Mouse (Mus musculus) testis, adult 2 months (tissue): Measurements from ENCODE around the gene Myl9.

Experiments used
- CTCF ChIP-seq: fragments of 200-500 bp; IDR thresholded peaks from 2 replicates; pipeline ENCODE4 v1.5.1; 2012; ENCODE audit warnings: low read depth, mild to moderate bottlenecking, inconsistent platforms, low read length, moderate library complexity; ENCODE audit not compliant: control insufficient read depth, insufficient read depth, insufficient replicate concordance
- POLR2A ChIP-seq: fragments of 200-500 bp; IDR thresholded peaks from 2 replicates; pipeline ENCODE4 v1.6.1; 2012; ENCODE audit warnings: low read depth, mild to moderate bottlenecking, inconsistent platforms, low read length, moderate library complexity; ENCODE audit not compliant: control insufficient read depth

DNA sequence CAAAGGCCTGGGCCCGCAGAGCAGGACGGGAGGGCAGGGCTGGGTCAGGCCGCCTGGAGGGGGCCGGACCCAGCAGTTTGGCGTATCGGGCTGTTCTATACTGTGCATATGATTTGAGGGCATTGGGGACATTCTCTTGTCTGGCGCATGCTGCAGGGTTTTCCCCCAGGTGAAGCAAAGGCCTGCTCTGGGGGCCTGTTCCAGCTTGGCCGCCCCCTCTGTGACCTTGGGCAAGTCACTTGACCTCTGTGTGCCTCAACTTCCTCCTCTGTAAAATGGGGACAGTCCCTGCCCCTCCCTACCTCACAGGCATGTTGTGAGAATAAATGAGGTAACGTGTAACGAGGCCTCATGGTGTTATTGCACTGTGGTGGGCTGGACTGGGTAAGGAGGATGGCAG is 11.2 kb upstream of the Myl9 start:
- TF ChIP-seq POLR2A: no peak
- no peak for TF ChIP-seq CTCF
